Mouse (Mus musculus) yolk sac, embryonic 10.5 days (tissue): ENCODE results near the gene Slc29a4.
A peak's percentile ranks its signal among the peaks of the same experiment; 100 is the strongest.

Source experiments
- DNase-seq: peaks from one replicate; pipeline ENCODE4 v3.0.0-alpha.2; 2017; ENCODE audit warnings: low spot score

The Slc29a4 gene

GRCm38 (mm10) chr5:142692248-142692647, at the start of gene Slc29a4:
Gene Slc29a4 (plus strand): TSS chr5:142692512.
- DNase-seq, result no peak

DNA sequence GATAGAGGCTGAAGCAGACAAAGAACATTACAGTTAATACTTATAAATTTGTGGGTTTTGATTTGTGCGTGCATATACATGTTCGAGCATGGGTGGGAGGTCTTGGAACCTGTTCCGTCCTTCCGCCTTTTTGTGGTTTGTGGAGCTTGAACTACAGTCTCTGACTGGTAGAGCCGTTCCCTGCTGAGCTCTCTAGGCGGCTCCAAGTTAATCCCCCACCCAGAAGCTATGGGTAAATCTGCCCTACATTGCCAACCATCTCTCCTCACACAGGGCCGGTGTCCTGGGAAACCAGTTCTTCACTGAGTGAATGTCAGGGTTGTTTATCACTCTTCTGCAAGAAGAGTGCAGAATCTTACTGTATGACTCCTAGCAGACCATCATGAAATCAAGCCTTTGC, 44.1 kb upstream of the Slc29a4 start:
- no peak for DNase-seq

- DNase-seq, result no peak
Measured at GRCm38 (mm10) chr5:142649460-142650050, 42.8 kb upstream of the Slc29a4 start.

- no peak for DNase-seq
Measured at GRCm38 (mm10) chr5:142650390-142650789, 41.9 kb upstream of the Slc29a4 start.

DNA sequence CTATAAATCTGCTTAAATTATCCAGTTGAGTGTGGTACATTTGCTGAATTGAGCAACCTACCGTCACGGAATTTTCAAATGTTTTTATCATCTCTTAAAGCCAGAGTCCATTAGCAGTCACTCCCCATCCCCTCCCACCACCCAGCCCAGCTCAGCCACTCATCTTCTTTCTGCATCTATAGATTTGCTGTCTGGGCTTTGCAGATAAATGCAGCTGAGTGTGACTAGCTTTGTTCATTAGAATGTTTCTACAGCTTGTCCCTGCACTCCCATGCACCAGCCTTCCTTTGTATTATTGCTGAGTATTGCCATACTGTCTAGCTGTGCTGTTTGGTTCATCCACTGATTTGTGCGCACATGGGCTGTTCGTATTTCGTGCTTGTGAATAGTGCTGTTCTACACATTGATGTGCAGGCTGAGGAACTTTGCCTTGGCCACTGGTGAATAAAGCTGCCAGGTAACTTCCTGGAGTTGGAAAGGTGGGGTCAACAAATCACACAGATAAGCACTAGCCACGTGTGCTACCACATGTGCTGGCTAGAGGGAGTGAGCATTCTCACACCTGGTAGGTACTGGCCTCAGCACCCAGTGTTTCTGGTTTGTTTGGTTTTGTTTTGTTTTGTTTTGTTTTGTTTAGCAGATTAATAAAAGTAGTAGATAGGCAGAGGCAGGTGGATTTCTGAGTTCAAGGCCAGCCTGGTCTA, 41.4 kb upstream of the Slc29a4 start:
- DNase-seq, result peak; percentile 24

- DNase-seq, result no peak
Measured at GRCm38 (mm10) chr5:142652266-142652665, 40.0 kb upstream of the Slc29a4 start.

DNA sequence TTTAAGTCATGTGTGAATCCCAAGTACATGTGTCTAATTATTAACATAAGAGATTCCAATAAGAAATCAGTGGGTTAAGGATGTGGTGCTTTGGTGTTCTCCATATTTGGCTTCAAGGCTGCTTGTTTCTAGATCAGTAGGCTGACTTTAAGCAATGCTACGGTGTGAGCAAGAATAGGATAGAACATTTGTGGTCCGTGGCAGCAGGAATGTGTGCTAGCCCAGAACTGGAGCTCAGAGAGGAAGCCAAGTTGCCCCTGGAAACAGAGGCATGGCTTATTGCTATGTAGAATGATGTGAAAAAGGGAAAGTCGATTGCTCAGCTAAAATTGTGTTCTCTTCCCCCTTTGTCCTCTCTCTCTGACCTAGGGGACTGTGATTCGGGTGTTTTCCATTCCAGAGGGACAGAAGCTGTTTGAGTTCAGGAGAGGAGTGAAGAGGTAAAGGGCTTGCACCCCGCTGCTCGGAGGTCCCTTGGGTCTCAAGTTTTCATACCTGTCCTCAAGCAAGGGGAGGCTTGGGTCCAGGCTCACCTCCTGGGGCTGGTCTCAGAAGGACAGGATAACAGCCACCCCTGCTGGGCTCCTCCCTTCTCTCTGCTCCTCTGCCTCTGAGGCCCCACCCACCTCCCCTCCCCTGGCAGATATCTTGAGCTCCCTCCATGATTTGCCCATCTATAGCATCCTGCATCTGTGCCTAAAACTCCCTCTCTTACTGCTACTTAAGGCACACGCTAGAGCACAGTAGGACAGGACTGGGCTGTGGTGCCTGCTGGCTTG, 31.5 kb upstream of the Slc29a4 start:
- no peak for DNase-seq

DNA sequence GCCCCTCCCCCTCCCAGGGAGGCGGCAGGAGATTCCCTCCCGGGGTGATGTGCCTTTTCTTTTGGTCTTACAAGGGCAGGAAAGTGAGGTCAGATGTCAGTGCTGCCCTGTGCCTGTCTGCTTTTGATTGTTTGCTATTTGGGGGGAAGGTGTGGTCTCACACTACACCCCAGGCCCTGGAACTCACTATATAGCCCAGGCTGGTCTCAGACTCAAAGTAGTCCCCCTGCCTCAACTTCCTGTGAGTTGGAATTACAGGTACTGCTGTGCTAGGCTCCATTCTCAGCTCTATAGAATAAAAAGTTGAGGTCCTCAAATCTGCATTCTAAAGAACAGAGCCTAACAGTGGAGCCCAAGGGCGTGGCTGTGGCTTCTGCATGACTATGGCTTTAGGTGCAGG, 24.4 kb upstream of the Slc29a4 start:
- DNase-seq, result no peak

- no peak for DNase-seq
Measured at GRCm38 (mm10) chr5:142668556-142669263, 23.6 kb upstream of the Slc29a4 start.

- DNase-seq, result no peak
Measured at GRCm38 (mm10) chr5:142669726-142670125, 22.6 kb upstream of the Slc29a4 start.

GRCm38 (mm10) chr5:142673082-142673481, 19.2 kb upstream of the Slc29a4 start:
- no peak for DNase-seq

- DNase-seq, result no peak
Measured at GRCm38 (mm10) chr5:142678141-142678571, 14.2 kb upstream of the Slc29a4 start.

GRCm38 (mm10) chr5:142679065-142679464, 13.2 kb upstream of the Slc29a4 start:
- no peak for DNase-seq

- no peak for DNase-seq
Measured at GRCm38 (mm10) chr5:142681911-142682310, 10.4 kb upstream of the Slc29a4 start.

DNA sequence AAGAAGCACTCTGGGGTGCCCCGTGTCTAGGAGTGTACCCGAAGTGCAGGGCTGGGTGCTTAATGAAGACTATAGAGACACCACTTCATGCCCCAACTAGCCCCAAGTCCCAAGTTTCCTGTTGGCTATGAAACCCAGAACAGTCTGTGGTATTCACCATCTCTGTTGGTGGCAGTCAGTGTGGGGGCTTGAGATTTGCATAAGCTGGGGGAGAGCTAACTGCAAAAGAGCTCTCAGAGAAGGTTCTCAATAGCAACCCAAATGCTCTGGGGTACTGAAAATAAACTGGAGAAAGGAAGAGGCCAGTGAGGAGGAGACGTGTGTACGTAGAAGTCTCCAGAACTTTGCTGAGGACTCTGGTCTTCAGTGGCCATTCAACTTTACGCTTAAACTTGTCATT, 9.8 kb upstream of the Slc29a4 start:
- no peak for DNase-seq

DNA sequence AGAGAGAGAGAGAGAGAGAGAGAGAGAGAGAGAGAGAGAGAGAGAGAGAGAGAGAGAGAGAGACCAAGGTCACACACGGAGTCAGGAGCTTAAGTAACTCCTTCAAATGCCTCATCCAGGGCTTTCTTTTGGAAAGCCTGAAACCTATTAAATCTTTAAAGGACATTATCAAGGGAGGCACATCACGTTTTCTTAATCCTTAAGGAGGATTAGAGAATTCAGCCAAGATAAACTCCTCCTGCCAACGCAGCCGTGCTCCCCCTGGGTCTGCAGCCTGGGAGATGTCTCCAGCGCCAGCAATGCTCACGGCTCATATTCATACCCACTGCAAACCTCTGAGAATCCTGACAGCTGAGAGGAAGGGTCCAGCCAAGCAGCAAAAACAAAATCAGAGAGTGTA, 3.4 kb upstream of the Slc29a4 start:
- no peak for DNase-seq

- DNase-seq, result no peak
Measured at GRCm38 (mm10) chr5:142690343-142690742, 2.0 kb upstream of the Slc29a4 start.

GRCm38 (mm10) chr5:142692971-142693737, 842 bp downstream of the Slc29a4 start:
- DNase-seq, result no peak

DNA sequence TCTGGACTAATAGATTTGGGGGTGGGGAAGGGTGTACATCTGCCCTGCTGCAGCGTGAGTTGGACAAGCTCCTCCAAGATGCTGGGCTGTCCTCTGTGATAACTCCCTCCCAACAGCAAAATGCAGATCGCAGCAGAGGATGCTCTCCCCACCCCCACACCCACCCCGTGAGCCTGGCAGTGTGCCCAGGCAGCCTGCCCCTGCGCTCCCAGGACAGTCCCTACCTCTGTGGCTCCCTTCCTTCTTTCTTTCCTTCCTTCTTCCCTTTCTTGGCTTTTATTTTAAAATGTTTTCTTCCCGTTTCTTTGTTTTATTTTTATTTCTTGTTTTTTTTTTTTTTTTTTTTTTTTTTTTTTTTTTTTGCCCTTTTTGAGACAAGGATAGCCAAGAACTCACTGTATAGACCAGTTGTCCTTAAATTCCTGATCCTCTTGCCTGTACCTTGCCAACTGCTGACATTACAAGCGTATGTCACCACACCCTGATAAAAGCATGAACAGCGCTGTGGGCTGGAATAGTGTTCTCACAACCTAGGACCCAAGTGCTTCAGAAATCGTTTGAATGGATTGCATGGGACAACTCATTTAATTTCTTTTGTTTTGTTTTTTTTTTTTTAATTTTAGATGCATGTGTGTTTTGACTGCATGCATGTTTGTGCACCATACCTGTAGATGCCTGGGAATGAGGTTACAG, 1.6 kb downstream of the Slc29a4 start:
- no peak for DNase-seq

DNA sequence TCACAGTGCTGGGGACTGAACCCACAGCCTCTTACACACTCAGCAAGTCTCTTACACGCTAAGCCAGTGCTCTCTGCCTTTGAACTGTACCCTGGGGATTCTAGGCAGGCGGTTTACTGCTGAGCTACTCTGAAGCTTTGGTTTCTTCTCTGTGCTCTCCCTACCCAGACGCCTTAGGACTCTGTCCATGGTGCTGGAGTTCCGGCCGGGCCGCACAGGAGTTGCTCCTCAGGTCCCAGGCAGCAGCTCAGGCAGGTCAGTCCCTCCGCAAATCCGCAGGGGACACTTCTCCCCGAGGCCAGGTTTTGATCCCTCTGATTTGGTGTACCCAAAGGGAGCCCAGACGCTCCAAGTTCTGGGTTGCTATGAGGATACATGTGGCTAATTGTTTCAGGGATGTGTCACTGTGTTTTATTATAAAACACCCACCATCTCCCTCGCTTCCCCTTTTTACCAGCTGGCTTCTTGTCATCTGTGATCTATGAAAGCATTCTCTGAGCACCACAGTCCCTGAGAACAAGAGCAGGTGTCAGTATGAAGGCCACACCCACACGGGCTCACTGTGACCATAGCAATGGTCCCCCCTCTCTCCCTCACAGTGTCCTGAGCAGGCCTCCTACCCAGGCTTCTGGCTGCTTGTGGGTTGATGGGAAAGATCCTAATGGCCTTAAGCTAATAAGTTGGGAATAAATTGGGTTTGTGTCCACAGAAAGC, 2.5 kb downstream of the Slc29a4 start:
- DNase-seq, result peak; percentile 49
